Mouse (Mus musculus) cerebellum, adult 8-10 months (tissue): ENCODE measurements at regions not wholly inside any gene's neighbourhood (a gene's known extent, or its start where the extent isn't known, plus 50 kb on each side); places are given as distances from the start of the nearest gene placed in this dataset.

Experiments used
- DNase-seq: peaks from one replicate; pipeline ENCODE4 v3.0.0; 2022

DNA sequence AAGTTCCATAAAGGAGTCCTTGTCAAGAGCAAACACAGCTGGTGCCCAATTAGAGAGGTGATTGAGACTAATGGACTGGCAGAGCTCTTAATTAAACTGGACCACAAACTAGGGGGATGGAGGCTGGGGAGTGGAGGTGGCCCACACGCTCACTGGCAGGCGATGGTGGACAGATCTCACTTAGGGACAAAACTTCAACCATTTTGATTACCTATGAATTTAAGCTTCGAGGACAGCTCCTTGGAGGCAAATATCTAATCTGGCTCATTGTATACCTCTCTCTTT is 133.8 kb upstream of the Jun start:
- DNase-seq, result no peak

DNA sequence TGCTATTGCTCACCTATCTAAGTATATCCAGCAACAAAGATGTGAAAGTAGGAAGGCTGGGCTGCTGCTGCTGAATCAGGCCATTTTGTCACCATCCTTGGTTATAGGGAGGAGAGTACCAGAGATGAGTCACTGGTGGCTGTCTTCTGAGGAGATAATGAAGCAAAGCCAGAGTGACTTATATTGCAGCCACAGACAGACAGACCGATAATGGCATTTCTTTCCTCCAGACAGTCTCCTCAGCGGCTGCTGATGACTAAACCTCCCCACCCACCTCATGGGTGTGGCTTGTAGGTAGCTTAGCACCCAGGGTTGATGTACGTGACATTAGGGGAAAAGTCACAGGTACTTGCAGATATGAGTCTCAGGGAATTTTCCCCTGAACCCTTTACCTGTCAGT is 136.1 kb upstream of the Jun start:
- DNase-seq, result no peak

DNA sequence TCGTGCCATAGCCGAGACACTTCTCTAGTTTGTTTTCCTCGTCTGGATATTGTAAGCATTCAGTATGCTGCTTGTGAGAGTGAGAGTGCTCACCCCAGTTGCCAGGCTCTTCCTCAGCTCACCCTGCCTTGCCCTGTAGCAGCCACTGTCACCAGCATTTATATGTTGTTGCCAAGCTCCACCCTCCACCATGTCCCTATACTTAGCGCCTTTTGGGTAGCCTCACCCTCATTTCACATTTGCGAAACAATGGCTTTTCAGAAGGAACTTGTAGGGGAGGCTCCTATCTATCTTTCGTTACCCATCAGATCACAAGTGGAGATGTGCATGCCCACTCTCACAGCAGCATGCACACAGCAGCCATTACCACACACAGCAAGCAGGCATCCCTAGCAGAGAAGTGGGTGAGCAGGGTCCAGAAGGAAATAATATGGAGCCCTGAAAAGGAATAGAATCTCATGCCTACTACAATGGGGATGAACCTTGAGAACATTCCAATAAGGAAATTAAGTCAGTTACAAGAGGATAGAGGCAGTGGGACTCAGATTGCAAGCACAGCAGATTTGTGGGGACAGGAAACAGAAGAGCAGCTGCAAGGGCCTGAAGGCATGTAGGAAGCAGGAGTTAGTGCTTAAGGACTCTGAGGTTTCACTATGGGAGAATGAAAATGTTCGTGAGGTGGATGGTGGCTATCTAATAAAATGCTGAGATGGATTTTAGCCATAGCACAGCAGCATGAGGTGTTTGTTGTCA is 139.8 kb upstream of the Jun start:
- DNase-seq, result no peak

DNA sequence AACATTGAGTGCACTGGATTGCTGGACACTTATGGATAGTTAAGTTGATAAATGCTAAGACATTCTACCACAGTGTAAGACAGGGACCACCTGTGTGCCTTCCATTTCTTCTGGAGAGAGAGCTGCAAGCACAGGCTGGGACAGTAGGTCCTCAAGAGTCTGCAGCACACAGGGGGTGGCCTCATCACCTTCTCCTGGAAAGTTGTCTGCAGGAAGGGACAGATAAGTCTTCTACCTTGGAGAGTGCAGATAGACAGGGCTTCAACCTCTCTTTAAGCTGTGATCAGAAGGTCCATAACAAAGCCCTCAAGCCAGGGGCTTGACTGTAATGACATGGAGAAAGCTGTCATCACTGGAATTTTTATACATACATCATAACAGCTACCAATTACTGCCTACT is 140.5 kb upstream of the Jun start:
- DNase-seq, result no peak

DNA sequence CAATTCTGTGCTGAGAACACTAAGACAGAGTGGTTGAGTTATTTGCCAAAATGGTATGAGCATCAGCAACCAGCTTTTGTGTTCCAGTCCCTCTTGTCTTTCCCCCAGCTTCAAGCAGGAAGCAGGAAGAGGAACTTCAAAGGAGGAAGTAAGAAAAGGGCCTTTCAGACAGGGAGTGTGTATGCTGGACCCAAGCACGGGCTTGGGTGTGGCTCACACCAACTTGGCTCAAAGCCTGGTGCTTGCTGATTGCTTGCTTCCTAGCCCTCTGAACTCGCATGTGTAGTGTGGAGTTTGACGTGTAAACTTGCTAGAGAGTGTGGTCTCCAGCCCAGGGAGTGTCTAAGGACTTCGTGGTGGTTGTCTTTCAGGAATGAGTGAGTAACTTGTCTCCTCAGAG is 141.0 kb upstream of the Jun start:
- no peak for DNase-seq

DNA sequence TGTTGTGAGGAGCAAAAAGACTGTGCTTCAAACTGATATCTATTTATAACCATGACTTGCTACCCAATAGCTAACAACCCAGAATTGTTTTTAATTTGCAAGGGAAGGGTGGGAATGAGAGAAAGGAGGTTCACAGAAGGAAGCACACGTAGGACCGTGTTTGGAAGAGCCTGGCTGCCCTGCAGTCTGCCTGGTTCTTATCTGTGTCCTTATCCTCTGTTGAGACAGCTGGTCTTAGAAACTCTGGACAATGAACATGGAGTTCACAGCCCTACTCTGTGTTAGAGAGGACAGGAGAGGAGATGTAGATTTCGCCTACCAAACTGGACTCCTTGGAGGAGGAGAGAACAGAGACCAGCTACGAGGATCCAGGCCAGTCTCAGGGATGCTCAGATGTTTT is 141.5 kb upstream of the Jun start:
- no peak for DNase-seq

DNA sequence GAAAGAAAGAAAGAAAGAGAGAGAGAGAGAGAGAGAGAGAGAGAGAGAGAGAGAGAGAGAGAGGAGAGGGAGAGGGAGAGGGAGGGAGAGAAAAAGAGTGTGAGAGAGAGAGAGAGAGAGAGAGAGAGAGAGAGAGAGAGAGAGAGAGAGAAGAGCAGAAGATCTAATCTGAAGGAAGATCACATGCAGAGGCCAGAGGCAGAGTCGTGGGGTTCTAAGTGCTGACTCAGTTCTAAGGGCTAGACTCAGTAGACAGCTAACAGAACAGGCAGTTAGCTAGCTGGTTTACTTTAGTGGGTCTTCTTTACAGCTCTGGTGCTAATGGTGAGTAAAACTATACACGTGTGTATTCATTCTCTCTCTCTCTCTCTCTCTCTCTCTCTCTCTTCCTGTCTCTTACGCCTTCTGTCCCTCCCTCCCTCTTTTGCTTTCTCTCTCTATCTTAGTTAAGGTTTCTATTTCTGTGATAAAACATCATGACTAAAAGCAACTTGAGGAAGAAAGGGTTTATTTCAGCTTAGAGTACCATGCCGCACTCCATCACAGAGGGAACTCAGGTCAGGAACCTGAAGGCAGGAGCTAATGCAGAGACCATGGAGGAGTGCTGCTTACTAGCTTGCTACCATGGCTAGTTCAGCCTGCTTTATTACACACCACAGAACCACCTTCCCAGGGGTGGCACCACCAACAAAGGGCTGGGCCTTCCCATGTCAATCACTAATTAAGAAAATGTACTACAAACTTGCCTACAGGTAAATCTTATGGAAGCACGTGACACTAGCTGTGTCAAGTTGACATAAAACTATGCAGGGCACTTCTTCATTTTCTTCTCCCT is 142.8 kb upstream of the Jun start:
- no peak for DNase-seq

DNA sequence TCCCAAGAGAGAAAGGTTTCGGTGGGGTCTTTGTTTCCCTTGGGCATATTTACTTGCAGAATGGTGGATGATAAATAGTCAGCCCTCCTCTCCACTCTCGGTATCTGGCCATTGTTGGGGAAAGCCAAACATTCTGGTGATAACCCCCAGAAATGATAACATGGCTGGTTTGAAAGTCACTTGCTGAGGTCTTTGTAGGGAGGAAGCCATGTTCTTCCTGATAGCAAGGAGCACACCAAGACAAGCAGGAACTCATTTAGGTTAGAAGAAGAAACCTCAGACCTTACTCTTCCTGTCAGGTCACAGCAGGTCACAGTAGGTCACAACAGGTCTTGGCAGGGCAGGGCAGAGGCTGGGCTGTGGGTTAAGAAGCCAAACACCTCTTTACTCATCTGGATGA is 144.1 kb upstream of the Jun start:
- DNase-seq, result no peak

DNA sequence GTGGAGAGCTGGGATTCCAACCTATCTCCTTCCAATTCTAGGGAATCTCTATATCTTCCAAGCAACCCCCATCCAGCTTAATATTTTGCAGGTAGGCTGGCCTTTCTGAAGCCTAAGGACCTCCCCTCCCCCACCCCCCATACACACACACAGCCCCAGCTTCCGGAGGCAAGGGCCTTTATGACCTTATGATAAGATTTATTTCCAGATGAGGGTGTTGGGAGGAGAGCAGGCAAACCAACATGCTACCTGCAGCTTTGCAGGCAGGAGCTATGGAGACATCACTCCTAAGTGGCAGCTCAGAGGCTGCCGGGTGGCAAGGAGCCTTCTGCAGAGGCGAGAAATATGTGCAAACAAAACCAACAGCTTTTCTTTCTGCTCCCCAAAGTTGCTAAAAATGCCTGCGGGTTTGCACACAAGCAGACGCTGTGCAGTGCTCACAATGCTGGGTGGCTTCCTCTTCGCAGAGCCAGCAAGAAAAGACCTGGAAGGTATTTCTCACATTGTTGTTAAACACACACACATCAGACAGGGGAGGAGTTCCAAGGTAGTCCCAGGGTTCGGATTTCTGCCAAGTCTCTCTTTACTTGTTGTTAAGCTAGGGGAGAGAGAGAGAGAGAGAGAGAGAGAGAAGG is 145.2 kb upstream of the Jun start:
- DNase-seq, result no peak

DNA sequence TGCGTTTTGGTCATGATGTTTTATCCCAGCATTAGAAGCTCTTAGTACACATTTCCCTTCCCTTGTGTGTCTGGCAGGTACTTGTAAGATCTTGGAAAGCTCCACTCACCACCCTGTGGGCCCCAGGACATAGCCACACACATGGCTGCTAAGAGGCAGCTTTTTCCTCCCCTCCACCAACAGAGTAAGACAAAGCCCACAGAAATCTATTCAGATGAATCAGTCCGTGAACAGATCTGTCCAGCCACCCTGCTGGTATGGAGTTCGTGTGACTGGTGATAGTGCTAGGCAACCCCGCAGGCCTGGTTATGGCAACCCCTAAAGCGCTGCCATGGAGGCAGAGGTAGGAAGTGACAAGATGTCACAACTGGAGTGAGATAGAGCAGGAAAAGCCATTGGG is 147.4 kb upstream of the Jun start:
- no peak for DNase-seq

DNA sequence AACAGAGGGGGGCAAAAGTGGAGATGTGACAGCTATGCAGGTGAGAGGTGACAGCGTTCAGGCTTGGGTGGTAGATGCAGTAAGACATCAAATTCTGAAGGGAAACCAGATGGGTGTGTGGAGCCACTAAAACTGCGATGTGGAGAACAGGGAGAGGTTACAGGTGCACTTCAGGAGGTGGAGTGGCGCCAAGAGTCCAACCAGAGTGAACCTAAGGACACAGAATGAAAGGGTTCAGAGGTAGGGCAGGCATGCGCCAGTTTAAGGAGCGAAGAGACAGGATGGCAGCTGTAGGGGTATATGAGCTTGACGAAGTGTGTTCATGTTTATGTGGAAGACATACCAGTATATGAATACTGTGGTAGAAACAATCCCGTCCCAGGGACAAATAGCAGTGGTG is 148.1 kb upstream of the Jun start:
- DNase-seq, result no peak

DNA sequence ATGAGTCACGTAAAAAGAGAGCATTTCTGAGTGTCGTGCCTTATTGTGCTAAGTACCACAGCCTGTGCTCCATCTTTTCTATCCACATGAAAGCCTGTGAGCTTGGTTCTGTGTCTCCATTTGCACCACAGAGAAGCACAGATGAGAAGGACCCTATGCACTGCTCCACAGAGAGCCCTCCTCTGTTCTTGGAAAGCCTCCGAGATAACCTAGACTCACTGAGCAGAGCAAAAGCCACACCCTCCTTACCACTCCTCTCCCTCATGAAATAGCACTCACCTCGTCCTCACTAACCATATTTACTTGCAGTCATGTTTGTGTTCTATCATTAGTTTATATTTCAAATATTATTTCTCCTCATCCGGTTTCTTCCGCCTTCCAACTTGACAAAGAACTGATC is 150.5 kb upstream of the Jun start:
- DNase-seq, result no peak

DNA sequence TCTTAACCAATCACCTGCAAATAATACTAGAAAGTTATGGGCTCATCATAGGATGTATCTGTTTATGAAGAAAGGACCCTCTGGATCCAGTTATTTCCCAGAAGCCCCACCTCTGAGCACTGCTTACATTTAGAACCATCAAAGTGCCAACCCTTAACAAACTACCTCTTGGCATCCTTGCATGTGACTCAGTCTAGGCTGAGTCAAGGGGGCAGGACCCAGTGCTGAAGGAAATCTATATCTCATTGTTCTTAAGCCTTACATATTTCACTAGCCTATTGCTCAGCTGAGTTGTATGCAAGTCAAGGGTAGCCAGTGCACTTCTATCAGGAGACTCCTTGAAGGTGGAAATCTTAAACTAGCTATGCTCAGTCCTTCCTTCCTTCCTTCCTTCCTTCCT is 151.6 kb upstream of the Jun start:
- DNase-seq, result no peak

DNA sequence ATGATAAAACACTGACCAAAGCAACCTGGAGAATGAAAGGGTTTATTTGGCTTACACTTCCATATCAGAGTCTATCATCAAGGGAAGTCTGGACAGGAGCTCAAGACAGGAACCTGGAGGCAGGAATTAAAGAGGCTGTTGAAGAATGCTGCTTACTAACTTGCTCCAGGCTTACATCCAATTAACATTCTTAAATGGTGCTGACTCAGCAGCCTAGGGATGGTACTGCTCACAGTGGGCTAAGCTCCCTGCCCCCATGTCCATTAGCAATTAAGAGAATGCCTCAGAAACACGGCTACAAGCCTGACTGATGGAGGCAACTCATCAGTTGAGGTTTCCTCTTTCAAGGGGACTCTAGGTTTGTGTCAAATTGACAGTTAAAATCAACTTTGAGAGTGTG is 153.3 kb upstream of the Jun start:
- DNase-seq, result no peak

DNA sequence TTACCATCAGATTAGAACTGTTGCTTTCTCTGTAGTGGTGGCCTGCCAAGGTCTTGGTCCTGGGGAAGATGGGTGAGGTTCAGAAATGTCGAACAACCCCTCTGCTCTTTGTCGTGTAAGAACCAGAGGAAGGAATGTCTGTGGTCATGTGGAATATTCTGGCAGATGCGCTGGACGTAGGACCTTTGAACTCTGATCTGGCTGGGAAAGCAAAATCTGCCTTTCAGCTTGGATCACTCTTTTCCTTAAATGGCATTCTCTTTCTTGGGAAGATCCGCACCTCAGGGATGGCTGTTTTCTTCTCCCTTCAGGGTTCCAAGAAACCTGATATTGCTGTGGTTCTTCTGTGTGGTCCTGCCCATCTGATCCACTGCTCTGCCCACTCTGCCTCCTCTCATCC is 155.8 kb upstream of the Jun start:
- no peak for DNase-seq

DNA sequence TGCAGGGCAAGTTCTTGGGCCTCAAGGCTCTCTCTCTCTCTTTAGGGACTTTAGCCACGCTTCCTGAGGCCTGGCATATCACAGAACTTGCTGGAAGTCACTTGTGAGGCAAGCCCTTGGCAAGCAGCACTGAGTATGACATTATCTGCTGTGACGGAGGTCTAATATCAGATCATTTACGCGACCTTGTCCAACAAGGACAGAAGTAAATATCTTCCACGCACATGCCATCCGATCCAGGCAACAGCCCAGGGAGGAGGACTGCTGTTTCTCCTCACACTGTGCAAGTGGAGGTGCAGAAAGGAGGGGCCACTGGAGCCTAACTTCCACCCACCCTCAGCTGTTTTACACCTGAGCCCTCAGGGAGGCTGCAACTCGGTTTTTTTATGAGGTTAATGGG is 156.8 kb upstream of the Jun start:
- DNase-seq, result no peak

DNA sequence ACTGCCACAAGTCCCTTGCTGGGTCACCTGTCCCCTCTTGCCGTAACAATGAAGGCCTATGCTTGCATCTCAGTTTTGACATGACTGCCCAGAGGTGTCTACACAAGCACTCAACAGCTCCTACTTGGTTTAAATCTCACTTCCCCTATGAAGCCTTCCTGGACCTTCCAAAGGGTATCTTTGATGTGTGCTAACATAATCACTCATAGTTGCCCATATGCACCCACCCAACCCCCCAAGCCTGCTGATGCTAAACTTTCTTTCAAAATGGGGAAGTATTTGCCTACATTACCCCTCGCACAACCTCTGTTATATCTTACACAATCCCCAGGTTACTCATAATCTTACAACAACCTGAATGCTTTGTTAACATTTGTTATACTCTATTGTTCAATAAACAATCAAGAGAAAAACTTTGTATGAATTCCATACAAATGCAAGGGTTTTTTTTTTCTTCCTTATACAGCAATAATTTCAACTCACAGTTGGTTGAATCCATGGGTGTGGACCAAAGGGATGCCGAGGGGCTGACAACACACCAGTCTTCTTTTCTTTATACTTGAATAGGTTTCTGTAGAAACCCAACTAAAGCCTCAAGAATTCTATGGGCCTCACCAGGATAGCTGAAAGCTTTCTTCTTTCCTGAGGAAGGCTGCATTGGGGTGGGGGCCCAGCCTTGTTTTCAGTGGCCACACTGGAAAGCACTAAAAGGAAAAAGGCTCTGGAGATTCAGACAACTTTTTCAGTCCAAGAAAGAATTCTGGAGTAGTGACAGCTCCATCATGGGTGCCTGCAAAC is 157.5 kb upstream of the Jun start:
- no peak for DNase-seq

DNA sequence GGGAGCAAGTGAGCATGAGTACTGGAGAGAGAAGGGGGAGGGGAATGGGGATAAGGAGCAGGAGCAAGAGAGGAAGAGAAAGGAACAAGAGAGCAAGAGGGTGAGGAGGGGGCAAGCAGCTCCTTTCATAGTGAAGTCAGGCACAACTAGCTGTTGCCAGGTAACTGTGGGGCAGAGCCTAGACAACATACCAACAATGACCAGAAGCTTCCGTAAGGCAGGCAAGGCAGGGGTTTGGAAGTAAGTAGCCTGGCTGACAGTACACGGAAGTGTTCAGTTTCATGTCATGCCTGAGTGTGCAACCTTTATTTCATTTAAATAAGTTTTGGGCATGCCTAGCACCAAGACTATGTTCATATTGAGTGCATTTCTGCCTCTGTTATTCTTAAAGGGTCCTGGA is 160.5 kb upstream of the Jun start:
- no peak for DNase-seq

DNA sequence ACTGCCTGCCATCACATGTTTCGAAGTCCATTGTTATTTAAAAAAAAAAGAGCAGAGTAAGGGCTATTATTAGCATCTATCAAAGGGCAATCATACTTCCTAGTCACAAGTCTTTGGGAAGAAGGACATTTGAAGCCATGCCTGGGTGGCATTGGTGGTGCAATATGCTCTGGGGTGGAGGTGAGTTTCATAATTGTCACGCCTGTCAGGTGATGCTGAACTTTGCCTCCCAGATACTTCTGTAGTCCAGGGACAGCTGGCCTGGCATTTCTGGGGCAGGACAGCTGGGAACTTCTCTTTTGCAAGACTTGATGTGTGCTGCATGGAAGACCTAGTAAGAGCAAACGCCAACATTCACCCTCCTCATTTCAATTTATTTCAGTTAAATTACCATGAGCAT is 161.0 kb upstream of the Jun start:
- no peak for DNase-seq

DNA sequence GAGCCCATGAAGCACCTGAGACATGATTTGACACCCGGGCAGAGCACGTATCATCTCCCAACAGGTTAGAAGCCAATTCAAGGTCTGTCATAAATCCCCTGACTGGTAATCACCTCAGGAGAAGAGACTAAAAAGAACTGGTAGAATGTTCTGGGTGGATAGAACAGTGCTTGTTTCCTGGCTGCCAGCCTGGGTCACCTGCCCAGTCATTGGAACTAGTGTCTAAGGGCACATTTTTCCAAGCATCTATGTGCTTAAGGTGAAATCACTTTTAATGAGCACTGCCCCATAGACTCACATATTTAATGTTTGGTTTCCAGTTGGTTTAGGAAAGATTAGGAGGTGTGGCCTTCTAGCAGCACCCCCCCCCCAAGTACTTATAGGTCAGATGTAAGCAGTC is 162.0 kb upstream of the Jun start:
- DNase-seq, result no peak

DNA sequence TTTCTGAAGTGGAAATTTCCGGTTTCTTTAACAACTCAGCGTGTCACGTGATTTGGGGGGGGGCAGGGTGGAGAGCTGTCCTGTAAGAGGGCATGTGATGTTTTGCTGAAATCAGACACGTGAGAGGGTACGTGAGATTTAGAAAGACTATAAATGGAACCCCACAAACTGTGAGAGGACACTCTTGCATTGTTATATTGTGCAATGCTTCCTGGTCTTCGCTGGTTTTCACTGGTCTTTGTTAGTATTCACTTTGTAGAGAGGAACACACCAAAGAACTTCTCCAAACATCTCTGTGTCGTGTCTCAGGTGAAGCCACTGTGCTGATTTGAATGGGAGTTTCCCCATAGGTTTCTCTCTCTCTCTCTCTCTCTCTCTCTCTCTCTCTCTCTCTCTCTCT is 163.2 kb upstream of the Jun start:
- no peak for DNase-seq

DNA sequence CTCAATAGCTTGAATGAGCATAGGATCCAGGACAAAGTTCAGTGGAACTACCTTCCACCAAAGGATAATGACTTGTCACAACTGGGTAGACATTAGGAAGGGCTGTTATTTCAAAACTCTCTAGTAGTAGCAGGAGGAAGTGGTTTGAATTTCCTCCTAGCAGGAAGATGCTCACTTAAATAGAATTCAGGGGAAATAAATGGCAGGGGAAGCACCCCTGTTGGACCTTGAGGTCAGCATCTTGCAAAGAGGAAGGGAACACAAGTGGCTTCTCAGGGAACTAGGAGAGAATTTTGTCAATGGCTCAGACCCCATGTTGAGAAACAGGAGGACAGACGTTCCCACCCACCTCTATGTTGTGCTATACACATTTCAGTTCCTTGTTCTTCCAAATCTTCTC is 178.4 kb upstream of the Jun start:
- DNase-seq, result no peak

DNA sequence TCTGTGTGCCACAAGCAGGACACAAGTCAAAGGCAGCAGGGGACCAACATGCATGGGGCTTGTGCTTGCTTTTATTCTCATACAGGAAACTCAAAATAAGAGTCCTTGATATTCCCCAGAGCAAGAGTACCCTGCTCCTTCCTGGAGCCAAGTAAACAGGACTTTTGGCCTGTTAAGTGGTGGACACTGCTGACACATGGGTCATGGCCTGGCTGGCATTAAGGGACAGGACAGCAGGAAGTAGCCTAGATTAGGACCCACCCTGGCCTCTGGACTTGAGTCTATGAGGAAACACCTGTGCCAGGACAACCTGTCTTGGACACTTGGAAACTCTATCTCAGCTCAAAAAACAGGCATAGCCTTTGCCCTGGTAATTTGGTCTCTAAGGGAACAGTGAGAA is 181.0 kb upstream of the Jun start:
- DNase-seq, result no peak
